ENCODE assay signal across 22 mouse cellular contexts in the genomic region with DNA sequence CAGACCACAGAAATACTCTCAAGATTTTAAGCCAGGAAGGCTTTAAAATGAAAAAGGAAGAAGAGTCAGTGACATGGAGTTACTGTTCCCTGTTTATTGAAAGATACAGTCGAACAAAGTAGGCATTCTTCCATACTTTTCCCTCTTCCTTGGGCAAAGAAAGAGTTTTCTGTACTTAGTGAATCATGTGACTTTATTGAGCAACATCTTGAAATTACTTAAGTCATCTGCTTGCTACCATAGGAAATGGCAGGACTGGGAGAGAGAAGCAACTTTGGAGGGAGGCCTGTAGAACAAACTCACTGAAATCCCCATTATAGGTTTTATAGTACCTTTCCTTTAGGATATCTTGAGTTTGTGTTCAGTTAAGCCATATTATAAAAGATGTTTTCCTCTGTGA.
DNase-seq lines count a peak whose midpoint lies in the region; ATAC-seq and TF ChIP-seq lines count a peak whose summit lies in the region.
"Had no signal": no experiment of that assay in that cellular context is flagged by ENCODE, and none has a peak within 500 bp of the region (broad histone marks: within the 10 kb centered on the region; RNA-seq: fewer than 3 reads in every experiment).

No protein-coding gene starts in this region.

- H3K4me1 ChIP-seq in liver, adult 2 months (ENCODE audit: control insufficient read depth, insufficient read depth, low read length): no peaks in the 10 kb centered on the region
- H3K4me1 ChIP-seq: forebrain, embryonic 13.5 days; hindbrain, embryonic 13.5 days had no signal

- no peaks in the 10 kb centered on the region for H3K36me3 ChIP-seq in liver, adult 2 months (ENCODE audit: control insufficient read depth, insufficient read depth, low read length)
- H3K36me3 ChIP-seq: embryonic facial prominence, embryonic 12.5 days; hindbrain, embryonic 13.5 days had no signal

- no peak overlapping the region for H3K9ac ChIP-seq in liver, adult 2 months (ENCODE audit: low read depth, low read length)
- H3K9ac ChIP-seq: embryonic facial prominence, embryonic 12.5 days; forebrain, embryonic 13.5 days; forebrain, postnatal 0 days; hindbrain, embryonic 13.5 days had no signal

- no peak for TF ChIP-seq POLR2A in liver, adult 2 months (IDR thresholded peaks at IDR 0.05; ENCODE audit: extremely low read depth, insufficient read depth, low read length)

- H3K27me3 ChIP-seq in liver, adult 2 months (ENCODE audit: control insufficient read depth, insufficient read depth, low read length): no peaks in the 10 kb centered on the region
- H3K27me3 ChIP-seq: embryonic facial prominence, embryonic 12.5 days; forebrain, embryonic 13.5 days; hindbrain, embryonic 13.5 days had no signal

- WGBS in liver, adult 2 months: 71% methylated on average over 1 of the region's 1 CpGs

- no peaks in the 10 kb centered on the region; the same call in 1 of the 2 replicates for H3K79me2 ChIP-seq in liver, adult 2 months (ENCODE audit: control insufficient read depth, insufficient read depth, low read length)

- 0 out of 2 replicates have a peak, but pooled peaks have one; percentile 20 for ATAC-seq in megakaryocyte progenitor cell, adult 5-6 weeks (replicated peaks; ENCODE audit: poor library complexity)
- ATAC-seq: CD4-positive, CD25-positive, alpha-beta regulatory T cell, adult 4 months; forebrain, embryonic 13.5 days; forebrain, postnatal 0 days; intestine, embryonic 16.5 days had no signal

- no peak overlapping the region for H3K4me3 ChIP-seq in liver, adult 2 months (ENCODE audit: insufficient read depth, low read depth, low read length)
- H3K4me3 ChIP-seq: embryonic facial prominence, embryonic 12.5 days; forebrain, embryonic 13.5 days; hindbrain, embryonic 13.5 days had no signal

- no peak for TF ChIP-seq CTCF in liver, adult 2 months (IDR thresholded peaks at IDR 0.05; ENCODE audit: low read depth, low read length)

- DNase-seq in liver, adult 2 months (ENCODE audit: extremely low read depth, low read depth, low spot score): peak; percentile 9
- DNase-seq in liver (no peak), NIH3T3 (ENCODE audit: low read depth) (peak; percentile 49)
- DNase-seq in fibroblast of lung, adult 2 months (ENCODE audit: low read depth): peak; percentile 29
- DNase-seq in embryo, embryonic 10 days (ENCODE audit: low spot score): no peak
- DNase-seq in adrenal gland, postnatal 36 days: no peak
- no peak for DNase-seq in yolk sac, embryonic 10.5 days (ENCODE audit: low spot score)
- DNase-seq: adrenal gland, adult 2 months; adrenal gland, postnatal 25 days; cerebellum, adult 11 months; cerebellum, adult 8-10 months; cerebellum, postnatal 14 days; forebrain, postnatal 0 days; gastrocnemius, postnatal 14 days; heart, postnatal 10 days; heart, postnatal 4 days had no signal

- H3K27ac ChIP-seq in liver, adult 2 months (replicated peaks; ENCODE audit: insufficient read depth, low read depth, low read length): no peak overlapping the region
- H3K27ac ChIP-seq: embryonic facial prominence, embryonic 12.5 days; forebrain, embryonic 13.5 days; hindbrain, embryonic 13.5 days had no signal

Comparison
In these comparisons a context has a peak if more than half of its experiments do, and no peak if none do; other contexts are left out.
1. DNase-seq: peak in liver, adult 2 months (single experiment), NIH3T3 (single experiment) and fibroblast of lung, adult 2 months (single experiment); none in liver (single experiment), embryo, embryonic 10 days (single experiment), adrenal gland, postnatal 36 days (0 of 2) and yolk sac, embryonic 10.5 days (single experiment).